Mouse (Mus musculus) embryonic facial prominence, embryonic 11.5 days (tissue): ENCODE results near the gene Atp5d. TPM values are rescaled to one million over a fixed set of nuclear protein-coding genes. Genes with fewer than 3 reads are reported as not detected.

ENCODE experiments used
- ATAC-seq: fragments of 200-750 bp; cut with Nextera tagmentation; replicated peaks from 2 replicates; pipeline ENCODE4 v1.8.0; 2017; ENCODE audit warnings: low read depth; ENCODE audit not compliant: insufficient number of reproducible peaks, low FRiP score, low TSS enrichment
- DNase-seq: peaks from one replicate; pipeline ENCODE4 v3.0.0-alpha.2; 2015; ENCODE audit warnings: low spot score
- H3K27ac ChIP-seq: fragments of 300-500 bp; sonication (generic); replicated peaks from 2 replicates; pipeline ENCODE4 v1.5.1; 2014; ENCODE audit warnings: mild to moderate bottlenecking, low read depth, low read length, control low read depth
- H3K27me3 ChIP-seq: fragments of 300-500 bp; sonication (generic); 2 replicates; pipeline ENCODE4 v1.6.1; 2014; ENCODE audit warnings: mild to moderate bottlenecking, low read length, moderate library complexity, mixed read lengths; ENCODE audit not compliant: control insufficient read depth, insufficient read depth
- H3K36me3 ChIP-seq: fragments of 300-500 bp; sonication (generic); replicated peaks from 2 replicates; pipeline ENCODE4 v1.6.1; 2014; ENCODE audit warnings: low read depth, mild to moderate bottlenecking, low read length, moderate library complexity, mixed read lengths; ENCODE audit not compliant: control insufficient read depth, insufficient read depth
- H3K4me1 ChIP-seq: fragments of 300-500 bp; sonication (generic); 2 replicates; pipeline ENCODE4 v1.6.1; 2014; ENCODE audit warnings: low read length, mixed read lengths; ENCODE audit not compliant: control insufficient read depth, insufficient read depth
- H3K4me2 ChIP-seq: fragments of 300-500 bp; sonication (generic); 2 replicates; pipeline ENCODE4 v1.6.1; 2014; ENCODE audit warnings: low read depth, mild to moderate bottlenecking, control low read depth, low read length, moderate library complexity
- H3K4me3 ChIP-seq: fragments of 300-500 bp; sonication (generic); 2 replicates; pipeline ENCODE4 v1.5.1; 2014; ENCODE audit warnings: low read depth, low read length, control low read depth
- H3K9ac ChIP-seq: fragments of 300-500 bp; sonication (generic); replicated peaks from 2 replicates; pipeline ENCODE4 v1.6.1; 2014; ENCODE audit warnings: mild to moderate bottlenecking, control low read depth, low read length
- H3K9me3 ChIP-seq: fragments of 300-500 bp; sonication (generic); replicated peaks from 2 replicates; pipeline ENCODE4 v1.6.1; 2016; ENCODE audit warnings: mild to moderate bottlenecking, low read length, inconsistent platforms, mixed read lengths; ENCODE audit not compliant: control insufficient read depth
- WGBS: fragments of 180-500 bp; shearing (Covaris S2); extraction: QIAGEN DNeasy Blood & Tissue Kit; methylation state at CpG from one replicate; pipeline ENCODE4 v1.1.7; 2014; 5-methylcytosine and 5-hydroxymethylcytosine counted together
- polyA plus RNA-seq: library from polyadenylated mRNA; unstranded; fragments of >200 nt; fragmentation: Nextera tagmentation; extraction: Ambion mirVana; gene quantifications from 2 replicates; pipeline ENCODE4 v1.2.1, GENCODE M21; 2014

Gene Atp5d
- polyA plus RNA-seq, 1 experiment from 2014 or later = 360 TPM

DNA sequence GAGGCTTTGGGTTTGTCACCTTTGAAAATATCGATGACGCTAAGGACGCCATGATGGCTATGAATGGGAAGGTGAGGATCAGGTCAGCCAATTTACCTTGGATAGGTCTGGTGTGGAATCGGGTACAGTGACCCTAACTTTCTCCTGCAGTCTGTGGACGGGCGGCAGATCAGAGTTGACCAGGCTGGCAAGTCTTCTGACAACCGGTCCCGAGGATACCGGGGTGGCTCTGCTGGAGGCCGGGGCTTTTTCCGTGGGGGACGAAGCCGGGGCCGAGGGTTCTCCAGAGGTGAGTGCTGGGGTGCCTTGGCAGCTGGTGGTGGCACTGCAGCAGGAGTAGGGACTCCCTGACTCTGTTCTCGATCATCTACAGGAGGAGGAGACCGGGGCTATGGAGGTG, 31.6 kb downstream of the Atp5d start:
- Histone ChIP-seq H3K36me3 (peaks cover 12% of the 10 kb centered on the region), H3K9me3 (no peaks in the 10 kb centered on the region), H3K4me3 (no peak overlapping the region), H3K4me1 (no peaks in the 10 kb centered on the region; the same call in none of the 2 replicates), H3K4me2 (no peak overlapping the region), H3K27me3 (no peaks in the 10 kb centered on the region), H3K27ac (no peak overlapping the region), H3K9ac (no peak overlapping the region)
- 97% methylated on average over 16 of the region's 16 CpGs for WGBS
- ATAC-seq = no peak
- no peak for DNase-seq

DNA sequence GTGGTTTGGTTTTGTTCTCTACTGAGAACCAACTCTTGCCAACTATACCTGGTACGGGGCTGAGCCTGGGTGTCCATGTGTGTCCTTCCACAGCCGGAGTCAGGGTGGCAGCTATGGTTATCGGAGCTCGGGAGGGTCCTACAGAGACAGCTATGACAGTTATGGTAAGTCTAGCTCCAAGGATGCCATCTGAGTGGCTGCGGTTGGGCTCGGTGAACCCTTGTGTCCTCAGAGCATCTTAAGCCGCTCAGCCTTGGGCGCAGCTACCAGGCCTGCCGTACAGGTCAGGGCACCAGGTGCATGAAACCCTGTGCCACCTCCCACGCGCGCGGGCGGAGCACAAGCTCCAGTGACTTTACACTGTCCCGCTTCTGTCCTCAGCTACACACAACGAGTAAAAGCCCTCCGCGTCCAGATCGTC, 32.2 kb downstream of the Atp5d start:
- Histone ChIP-seq H3K4me1 (no peaks in the 10 kb centered on the region; the same call in none of the 2 replicates), H3K9ac (no peak overlapping the region), H3K4me3 (no peak overlapping the region), H3K27ac (no peak overlapping the region), H3K27me3 (no peaks in the 10 kb centered on the region), H3K4me2 (no peak overlapping the region), H3K9me3 (no peaks in the 10 kb centered on the region), H3K36me3 (peaks cover 12% of the 10 kb centered on the region)
- no peak for ATAC-seq
- DNase-seq = no peak
- 94% methylated on average over 19 of the region's 19 CpGs for WGBS

DNA sequence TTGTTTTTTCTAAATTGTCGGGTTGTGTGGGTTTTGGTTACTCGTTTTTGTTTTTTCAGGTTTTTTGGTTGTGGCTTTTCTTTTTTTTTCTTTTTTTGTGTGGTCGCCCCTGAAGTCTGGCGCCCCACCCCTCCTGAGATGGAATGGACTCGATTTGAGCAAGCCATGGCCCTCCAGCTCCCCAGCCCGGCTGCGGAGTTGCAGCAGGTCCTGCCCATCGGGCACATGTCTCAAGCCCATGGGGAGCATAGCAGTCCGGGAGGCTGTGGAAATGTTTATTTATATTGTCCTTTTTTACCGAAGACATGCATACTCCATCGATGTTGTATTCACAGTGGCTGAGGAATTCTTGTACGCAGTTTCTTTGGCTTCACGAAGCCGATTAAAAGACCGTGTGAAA, 32.8 kb downstream of the Atp5d start:
- 88% methylated on average over 15 of the region's 15 CpGs for WGBS
- Histone ChIP-seq H3K9ac (no peak overlapping the region; the same call in 1 of the 2 replicates), H3K4me1 (no peaks in the 10 kb centered on the region; the same call in none of the 2 replicates), H3K4me3 (no peak overlapping the region), H3K27ac (no peak overlapping the region), H3K4me2 (no peak overlapping the region), H3K9me3 (no peaks in the 10 kb centered on the region), H3K27me3 (no peaks in the 10 kb centered on the region), H3K36me3 (peaks cover 12% of the 10 kb centered on the region)
- DNase-seq = no peak
- no peak for ATAC-seq

DNA sequence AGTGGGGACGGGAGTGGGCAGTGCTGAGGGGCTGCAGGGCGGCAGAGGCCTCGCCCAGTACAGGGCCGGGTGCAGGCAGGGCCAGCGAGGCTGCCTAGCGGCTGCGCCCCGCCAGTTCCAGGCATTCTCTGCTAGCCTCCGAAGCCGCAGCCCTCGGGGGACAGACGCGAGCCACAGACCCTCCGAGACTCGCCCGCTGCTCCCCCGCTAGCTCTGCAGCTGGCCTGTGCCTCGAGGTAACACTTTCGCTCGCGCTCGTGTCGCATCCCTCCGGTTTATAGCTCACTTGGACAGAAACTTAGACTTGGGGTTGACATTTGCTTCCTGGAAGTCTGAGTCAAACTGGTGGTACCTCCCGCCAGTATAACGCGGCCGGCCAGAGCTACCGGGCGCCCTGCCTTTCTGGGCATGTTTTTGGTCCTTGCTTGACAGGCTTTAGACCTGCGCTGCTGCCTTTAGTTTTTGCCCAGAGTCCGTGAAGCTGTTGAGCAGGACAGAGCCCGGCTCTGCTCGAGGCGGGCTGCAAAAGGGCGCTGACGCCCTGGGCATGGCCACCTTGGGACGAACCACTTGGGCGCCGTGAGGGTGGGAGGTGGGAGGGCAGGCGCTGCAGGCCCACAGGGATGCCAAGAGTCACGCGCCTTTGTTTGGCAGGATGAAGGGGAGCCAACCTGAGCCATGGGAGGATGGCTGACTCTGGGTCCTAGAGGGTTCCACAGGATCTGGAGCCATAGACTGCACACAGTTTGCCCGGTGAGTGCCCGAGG, 33.5 kb downstream of the Atp5d start:
- Histone ChIP-seq H3K27me3 (no peaks in the 10 kb centered on the region), H3K36me3 (peaks cover 12% of the 10 kb centered on the region), H3K27ac (no peak overlapping the region), H3K9me3 (no peaks in the 10 kb centered on the region), H3K9ac (no peak overlapping the region; the same call in 1 of the 2 replicates), H3K4me3 (no peak overlapping the region), H3K4me1 (no peaks in the 10 kb centered on the region; the same call in none of the 2 replicates), H3K4me2 (no peak overlapping the region; the same call in 1 of the 2 replicates)
- ATAC-seq = no peak
- DNase-seq = no peak
- 86% methylated on average over 43 of the region's 45 CpGs for WGBS

DNA sequence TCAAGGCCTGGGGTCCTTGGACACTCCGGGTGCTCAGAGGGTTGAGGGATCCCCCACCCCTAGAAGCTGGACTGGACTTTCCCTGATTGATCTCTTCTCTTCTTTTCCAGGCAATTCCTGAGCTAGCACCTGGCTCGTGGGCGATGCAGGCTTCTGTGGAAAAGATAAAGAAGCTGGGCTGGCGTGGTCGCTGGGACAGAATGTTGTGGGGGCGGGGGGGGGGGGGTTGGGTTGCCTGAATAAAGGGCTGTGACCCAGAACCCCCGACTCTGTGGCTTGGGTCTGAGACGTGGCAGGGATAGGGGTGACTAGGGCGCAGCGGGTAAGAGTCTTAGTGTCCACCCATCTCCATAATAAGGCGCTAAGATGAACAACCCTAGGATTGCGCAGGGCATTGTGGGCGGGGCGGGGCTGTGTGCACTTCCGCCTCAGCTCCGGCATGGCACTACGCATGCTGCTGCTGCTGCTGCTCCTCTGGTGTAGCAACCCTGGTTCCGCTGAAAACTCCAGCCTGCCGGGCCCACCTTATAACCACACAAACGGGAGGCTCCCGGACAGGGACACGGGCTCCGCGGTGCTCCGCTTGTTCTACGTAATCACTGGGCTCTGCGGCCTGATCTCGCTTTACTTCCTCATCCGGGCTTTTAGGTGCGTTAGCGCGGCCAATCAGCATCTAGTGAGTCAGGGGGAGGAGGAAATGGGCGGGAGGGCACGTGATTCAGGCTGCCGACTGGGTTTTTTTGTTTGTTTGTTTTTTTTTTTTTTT, 34.3 kb downstream of the Atp5d start, which contains the start of gene 1600002K03Rik:
1600002K03Rik (plus strand) TSS at position 418 of the 766 bp plus-strand sequence.
- H3K9ac ChIP-seq = peak within 1 kb of the TSS; percentile 68
- no peaks in the 10 kb centered on the region; the same call in 1 of the 2 replicates for H3K4me1 ChIP-seq
- H3K27ac ChIP-seq = peak within 1 kb of the TSS; percentile 41; the same call in 1 of the 2 replicates
- peak within 1 kb of the TSS; percentile 81 for H3K4me2 ChIP-seq
- peak within 1 kb of the TSS; percentile 48 for H3K4me3 ChIP-seq
- H3K27me3 ChIP-seq = no peaks in the 10 kb centered on the region
- 9% methylated on average over 34 of the region's 35 CpGs for WGBS
- peaks cover 12% of the 10 kb centered on the region for H3K36me3 ChIP-seq
- H3K9me3 ChIP-seq = no peaks in the 10 kb centered on the region
- peak; percentile 92 for DNase-seq
- peak; percentile 51 for ATAC-seq

DNA sequence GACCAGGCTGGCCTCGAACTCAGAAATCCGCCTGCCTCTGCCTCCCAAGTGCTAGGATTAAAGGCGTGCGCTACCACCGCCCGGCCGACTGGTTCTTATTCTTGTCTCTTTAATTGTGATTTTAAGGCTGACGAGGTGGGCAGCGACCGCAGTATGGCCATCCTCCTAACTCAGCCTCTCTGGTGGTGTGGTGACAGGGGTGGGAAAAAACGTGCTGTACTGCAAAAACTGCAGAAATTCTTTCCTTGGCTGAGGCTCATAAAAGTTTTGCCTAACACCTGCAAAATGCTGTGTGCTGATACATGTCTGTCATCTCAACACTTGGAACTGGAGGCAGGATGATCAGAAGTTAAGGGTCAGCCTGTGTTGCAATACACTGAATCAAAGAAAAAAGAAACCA, 34.9 kb downstream of the Atp5d start:
- Histone ChIP-seq H3K27me3 (no peaks in the 10 kb centered on the region), H3K36me3 (peaks cover 12% of the 10 kb centered on the region)
- no peak for DNase-seq

DNA sequence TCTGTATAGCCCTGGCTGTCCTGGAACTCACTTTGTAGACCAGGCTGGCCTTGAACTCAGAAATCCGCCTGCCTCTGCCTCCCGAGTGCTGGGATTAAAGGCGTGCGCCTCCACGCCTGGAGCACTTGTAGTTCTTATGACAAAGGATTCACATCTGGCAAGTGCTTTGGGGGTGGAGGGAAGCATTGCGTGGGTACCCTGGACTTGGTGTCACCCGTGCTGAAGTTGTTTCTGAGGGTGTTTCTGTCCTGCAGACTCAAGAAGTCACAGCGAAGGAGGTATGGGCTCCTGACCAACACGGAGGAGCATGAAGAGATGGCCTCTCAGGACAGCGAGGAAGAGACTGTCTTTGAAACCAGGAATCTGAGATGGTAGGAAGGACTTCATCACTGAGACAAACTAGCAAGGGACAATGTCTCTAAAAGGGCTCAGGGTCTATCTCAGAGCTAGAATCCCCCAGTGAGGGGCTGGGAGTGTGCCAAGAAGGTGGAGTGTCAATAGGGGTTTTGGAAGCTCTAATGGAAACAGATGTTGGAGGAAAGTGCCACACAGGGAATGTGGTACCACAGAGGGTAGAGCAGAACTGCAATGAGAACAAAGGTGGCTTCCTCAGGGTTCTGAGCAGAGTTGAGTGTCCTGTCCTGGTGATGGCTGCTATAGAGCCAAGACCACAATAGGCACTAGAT, 35.7 kb downstream of the Atp5d start:
- Histone ChIP-seq H3K9ac (no peak overlapping the region), H3K9me3 (no peaks in the 10 kb centered on the region), H3K27ac (no peak overlapping the region), H3K4me1 (no peaks in the 10 kb centered on the region; the same call in 1 of the 2 replicates), H3K27me3 (no peaks in the 10 kb centered on the region), H3K36me3 (peaks cover 12% of the 10 kb centered on the region), H3K4me3 (no peak overlapping the region), H3K4me2 (no peak overlapping the region)
- DNase-seq = no peak
- no peak for ATAC-seq
- 84% methylated on average over 10 of the region's 10 CpGs for WGBS

More for the DNA sequence above, 34.9 kb downstream of the Atp5d start:
- Histone ChIP-seq H3K9me3 (no peaks in the 10 kb centered on the region), H3K4me3 (peak overlapping the region; percentile 48), H3K9ac (peak overlapping the region; percentile 7; the same call in 1 of the 2 replicates), H3K27ac (peak overlapping the region; percentile 41; the same call in 1 of the 2 replicates), H3K4me2 (peak overlapping the region; percentile 81), H3K4me1 (no peaks in the 10 kb centered on the region; the same call in 1 of the 2 replicates)
- WGBS = 14% methylated on average over 11 of the region's 11 CpGs
- ATAC-seq = no peak
